Mouse (Mus musculus) hindbrain, embryonic 15.5 days (tissue): ENCODE results near the gene Kcnj8. TPM values are rescaled to one million over a fixed set of nuclear protein-coding genes. Genes with fewer than 3 reads are reported as not detected.

Source experiments
- ATAC-seq: fragments of 200-750 bp; cut with Nextera tagmentation; 2 replicates; pipeline ENCODE4 v1.8.0; 2017; ENCODE audit warnings: low read depth, moderate number of reproducible peaks, moderate TSS enrichment; ENCODE audit not compliant: low FRiP score
- H3K27ac ChIP-seq: fragments of 300-500 bp; sonication (generic); replicated peaks from 2 replicates; pipeline ENCODE4 v1.5.1; 2015; ENCODE audit warnings: mild to moderate bottlenecking, inconsistent platforms
- H3K27me3 ChIP-seq: fragments of 300-500 bp; sonication (generic); 2 replicates; pipeline ENCODE4 v1.6.1; 2015; ENCODE audit warnings: control low read depth, inconsistent platforms
- H3K36me3 ChIP-seq: fragments of 300-500 bp; sonication (generic); 2 replicates; pipeline ENCODE4 v1.6.1; 2015; ENCODE audit warnings: control low read depth, inconsistent platforms
- H3K4me1 ChIP-seq: fragments of 300-500 bp; sonication (generic); replicated peaks from 2 replicates; pipeline ENCODE4 v1.6.1; 2015; ENCODE audit warnings: control low read depth, inconsistent platforms
- H3K4me2 ChIP-seq: fragments of 300-500 bp; sonication (generic); 2 replicates; pipeline ENCODE4 v1.6.1; 2015; ENCODE audit warnings: moderate library complexity, mild to moderate bottlenecking, inconsistent platforms
- H3K4me3 ChIP-seq: fragments of 300-500 bp; sonication (generic); 2 replicates; pipeline ENCODE4 v1.5.1; 2015; ENCODE audit warnings: mild to moderate bottlenecking, inconsistent platforms
- H3K9ac ChIP-seq: fragments of 300-500 bp; sonication (generic); 2 replicates; pipeline ENCODE4 v1.6.1; 2015; ENCODE audit warnings: inconsistent platforms
- H3K9me3 ChIP-seq: fragments of 300-500 bp; sonication (generic); 2 replicates; pipeline ENCODE4 v1.6.1; 2016; ENCODE audit warnings: control low read depth, inconsistent platforms
- WGBS: fragments of 180-500 bp; shearing (Covaris S2); methylation state at CpG from one replicate; pipeline ENCODE4 v1.1.7; 2015; 5-methylcytosine and 5-hydroxymethylcytosine counted together
- polyA plus RNA-seq: library from polyadenylated mRNA; unstranded; fragments of >200 nt; fragmentation: Nextera tagmentation; extraction: Ambion mirVana; gene quantifications from 2 replicates; pipeline ENCODE4 v1.2.1, GENCODE M21; 2015

The Kcnj8 gene
- polyA plus RNA-seq, 1 experiment from 2014 or later: 13.6 TPM

GRCm38 (mm10) chr6:142543648-142544047 is 27.8 kb downstream of the Kcnj8 start:
- Histone ChIP-seq H3K27me3 (no peaks in the 10 kb centered on the region), H3K9me3 (no peaks in the 10 kb centered on the region), H3K4me3 (no peak overlapping the region), H3K4me1 (no peaks in the 10 kb centered on the region), H3K4me2 (no peak overlapping the region), H3K9ac (no peak overlapping the region), H3K27ac (no peak overlapping the region), H3K36me3 (no peaks in the 10 kb centered on the region)
- 78% methylated on average over 4 of the region's 4 CpGs for WGBS
- ATAC-seq: no peak

GRCm38 (mm10) chr6:142542800-142543175 is 28.6 kb downstream of the Kcnj8 start:
- no peaks in the 10 kb centered on the region for H3K9me3 ChIP-seq
- H3K4me3 ChIP-seq: no peak overlapping the region
- no peaks in the 10 kb centered on the region for H3K36me3 ChIP-seq
- H3K27me3 ChIP-seq: no peaks in the 10 kb centered on the region
- no peak overlapping the region for H3K27ac ChIP-seq
- no peak overlapping the region for H3K9ac ChIP-seq
- no peak overlapping the region for H3K4me2 ChIP-seq
- no peaks in the 10 kb centered on the region for H3K4me1 ChIP-seq
- WGBS: 92% methylated on average over 6 of the region's 6 CpGs
- ATAC-seq: no peak

- no peak overlapping the region for H3K27ac ChIP-seq
- no peak for ATAC-seq
- WGBS: 88% methylated on average over 8 of the region's 8 CpGs
Measured at GRCm38 (mm10) chr6:142542082-142542799, 29.2 kb downstream of the Kcnj8 start.

GRCm38 (mm10) chr6:142540561-142541160 is 30.8 kb downstream of the Kcnj8 start:
- ATAC-seq: no peak
- H3K4me3 ChIP-seq: no peak overlapping the region
- WGBS: 93% methylated on average over 10 of the region's 10 CpGs

More at GRCm38 (mm10) chr6:142542082-142542799, 29.2 kb downstream of the Kcnj8 start:
- Histone ChIP-seq H3K9ac (no peak overlapping the region), H3K4me1 (no peaks in the 10 kb centered on the region), H3K9me3 (no peaks in the 10 kb centered on the region), H3K36me3 (no peaks in the 10 kb centered on the region), H3K4me3 (no peak overlapping the region), H3K27me3 (no peaks in the 10 kb centered on the region), H3K4me2 (no peak overlapping the region)

GRCm38 (mm10) chr6:142540131-142540530 is 31.3 kb downstream of the Kcnj8 start:
- no peak overlapping the region for H3K4me3 ChIP-seq
- H3K4me1 ChIP-seq: no peaks in the 10 kb centered on the region
- no peak overlapping the region for H3K27ac ChIP-seq
- WGBS: 86% methylated on average over 5 of the region's 5 CpGs
- ATAC-seq: no peak
- H3K27me3 ChIP-seq: no peaks in the 10 kb centered on the region
- no peaks in the 10 kb centered on the region for H3K36me3 ChIP-seq
- no peaks in the 10 kb centered on the region for H3K9me3 ChIP-seq
- H3K9ac ChIP-seq: no peak overlapping the region
- H3K4me2 ChIP-seq: no peak overlapping the region

More at GRCm38 (mm10) chr6:142540561-142541160, 30.8 kb downstream of the Kcnj8 start:
- Histone ChIP-seq H3K36me3 (no peaks in the 10 kb centered on the region), H3K27ac (no peak overlapping the region), H3K9ac (no peak overlapping the region), H3K4me1 (no peaks in the 10 kb centered on the region), H3K9me3 (no peaks in the 10 kb centered on the region), H3K4me2 (no peak overlapping the region), H3K27me3 (no peaks in the 10 kb centered on the region)

- WGBS: 84% methylated on average over 17 of the region's 17 CpGs
- Histone ChIP-seq H3K9ac (no peak overlapping the region), H3K27ac (no peak overlapping the region), H3K36me3 (no peaks in the 10 kb centered on the region), H3K4me3 (no peak overlapping the region), H3K4me2 (no peak overlapping the region), H3K4me1 (no peaks in the 10 kb centered on the region), H3K27me3 (no peaks in the 10 kb centered on the region), H3K9me3 (no peaks in the 10 kb centered on the region)
- no peak for ATAC-seq
Measured at GRCm38 (mm10) chr6:142538503-142538902, 32.9 kb downstream of the Kcnj8 start.

GRCm38 (mm10) chr6:142533412-142533811 is 38.0 kb downstream of the Kcnj8 start:
- Histone ChIP-seq H3K9me3 (no peaks in the 10 kb centered on the region), H3K9ac (no peak overlapping the region), H3K4me1 (no peaks in the 10 kb centered on the region), H3K4me3 (no peak overlapping the region), H3K27ac (no peak overlapping the region), H3K36me3 (no peaks in the 10 kb centered on the region), H3K27me3 (no peaks in the 10 kb centered on the region), H3K4me2 (no peak overlapping the region)
- no peak for ATAC-seq
- 86% methylated on average over 5 of the region's 5 CpGs for WGBS

- H3K9ac ChIP-seq: no peak overlapping the region
- H3K4me2 ChIP-seq: no peak overlapping the region
- H3K9me3 ChIP-seq: no peaks in the 10 kb centered on the region
- H3K36me3 ChIP-seq: no peaks in the 10 kb centered on the region
- no peak overlapping the region for H3K27ac ChIP-seq
- ATAC-seq: no peak
- H3K4me1 ChIP-seq: no peaks in the 10 kb centered on the region
- no peak overlapping the region for H3K4me3 ChIP-seq
- H3K27me3 ChIP-seq: no peaks in the 10 kb centered on the region
- 95% methylated on average over 2 of the region's 2 CpGs for WGBS
Measured at GRCm38 (mm10) chr6:142532686-142533085, 38.7 kb downstream of the Kcnj8 start.

GRCm38 (mm10) chr6:142532141-142532540 is 39.3 kb downstream of the Kcnj8 start:
- Histone ChIP-seq H3K4me2 (no peak overlapping the region), H3K9ac (no peak overlapping the region), H3K9me3 (no peaks in the 10 kb centered on the region), H3K4me1 (no peaks in the 10 kb centered on the region), H3K27me3 (no peaks in the 10 kb centered on the region), H3K36me3 (no peaks in the 10 kb centered on the region), H3K4me3 (no peak overlapping the region), H3K27ac (no peak overlapping the region)
- no peak for ATAC-seq
- WGBS: 93% methylated on average over 17 of the region's 17 CpGs

- Histone ChIP-seq H3K27me3 (no peaks in the 10 kb centered on the region), H3K4me2 (no peak overlapping the region), H3K4me1 (no peaks in the 10 kb centered on the region), H3K36me3 (no peaks in the 10 kb centered on the region), H3K9me3 (no peaks in the 10 kb centered on the region), H3K4me3 (no peak overlapping the region), H3K27ac (no peak overlapping the region), H3K9ac (no peak overlapping the region)
- 63% methylated on average over 5 of the region's 5 CpGs for WGBS
- ATAC-seq: no peak
Measured at GRCm38 (mm10) chr6:142530378-142530777, 41.0 kb downstream of the Kcnj8 start.

GRCm38 (mm10) chr6:142529680-142530079 is 41.7 kb downstream of the Kcnj8 start:
- Histone ChIP-seq H3K4me3 (no peak overlapping the region), H3K36me3 (no peaks in the 10 kb centered on the region), H3K9ac (no peak overlapping the region), H3K4me2 (no peak overlapping the region), H3K4me1 (no peaks in the 10 kb centered on the region), H3K9me3 (no peaks in the 10 kb centered on the region), H3K27me3 (no peaks in the 10 kb centered on the region), H3K27ac (no peak overlapping the region)
- 87% methylated on average over 8 of the region's 8 CpGs for WGBS
- no peak for ATAC-seq

- no peak for ATAC-seq
- Histone ChIP-seq H3K36me3 (no peaks in the 10 kb centered on the region), H3K9ac (no peak overlapping the region), H3K4me3 (no peak overlapping the region), H3K27ac (no peak overlapping the region), H3K27me3 (no peaks in the 10 kb centered on the region), H3K4me1 (no peaks in the 10 kb centered on the region), H3K4me2 (no peak overlapping the region), H3K9me3 (no peaks in the 10 kb centered on the region)
- 66% methylated on average over 1 of the region's 1 CpGs for WGBS
Measured at GRCm38 (mm10) chr6:142527931-142528562, 43.4 kb downstream of the Kcnj8 start.
